Mouse (Mus musculus) layer of hippocampus, adult 18-20 months (tissue): Measurements from ENCODE around the gene Prkcb. TPM values are rescaled to one million over a fixed set of nuclear protein-coding genes. Genes with fewer than 3 reads are reported as not detected.

Experiments
- DNase-seq, 2 experiments: peaks; one replicate each; pipeline ENCODE4 v3.0.0; 2022; ENCODE audit warnings: low spot score in 2 of 2
- total RNA-seq, 2 experiments: library from RNA; stranded (reverse); gene quantifications; 2 replicates each; pipeline ENCODE4 v1.2.3; 2021

Prkcb gene
- total RNA-seq, 2 experiments from 2014 or later = 741 to 778 TPM

- no peak for DNase-seq
Measured at GRCm38 (mm10) chr7:122506467-122506866, 217.9 kb downstream of the Prkcb start.

- no peak for DNase-seq
Measured at GRCm38 (mm10) chr7:122509903-122510302, 221.4 kb downstream of the Prkcb start.

GRCm38 (mm10) chr7:122512430-122512966, 223.9 kb downstream of the Prkcb start:
- DNase-seq = peak in 1 of 2 experiments; percentile 38

GRCm38 (mm10) chr7:122520850-122521638, 232.5 kb downstream of the Prkcb start:
- DNase-seq = no peak

GRCm38 (mm10) chr7:122528201-122528600, 239.7 kb downstream of the Prkcb start:
- no peak for DNase-seq

GRCm38 (mm10) chr7:122528646-122529045, 240.1 kb downstream of the Prkcb start:
- no peak for DNase-seq

GRCm38 (mm10) chr7:122533566-122534360, 245.2 kb downstream of the Prkcb start:
- DNase-seq = no peak

GRCm38 (mm10) chr7:122544616-122545015, 256.1 kb downstream of the Prkcb start:
- DNase-seq = no peak

- no peak for DNase-seq
Measured at GRCm38 (mm10) chr7:122556575-122557140, 268.1 kb downstream of the Prkcb start.

GRCm38 (mm10) chr7:122558085-122558811, 269.7 kb downstream of the Prkcb start:
- DNase-seq = no peak

- no peak for DNase-seq
Measured at GRCm38 (mm10) chr7:122558912-122559311, 270.4 kb downstream of the Prkcb start.

- DNase-seq = no peak
Measured at GRCm38 (mm10) chr7:122562586-122562985, 274.0 kb downstream of the Prkcb start.

GRCm38 (mm10) chr7:122565371-122565770, 276.8 kb downstream of the Prkcb start:
- DNase-seq = no peak

GRCm38 (mm10) chr7:122566011-122566410, 277.5 kb downstream of the Prkcb start:
- DNase-seq = no peak

GRCm38 (mm10) chr7:122568787-122569186, 280.2 kb downstream of the Prkcb start:
- DNase-seq = no peak

GRCm38 (mm10) chr7:122570407-122570806, 281.9 kb downstream of the Prkcb start:
- no peak for DNase-seq

GRCm38 (mm10) chr7:122573101-122573635, 284.6 kb downstream of the Prkcb start:
- DNase-seq = no peak

- no peak for DNase-seq
Measured at GRCm38 (mm10) chr7:122574418-122574817, 285.9 kb downstream of the Prkcb start.

GRCm38 (mm10) chr7:122575056-122575455, 286.5 kb downstream of the Prkcb start:
- no peak for DNase-seq

GRCm38 (mm10) chr7:122575506-122575905, 287.0 kb downstream of the Prkcb start:
- DNase-seq = peak; percentile 23 to 37

- no peak for DNase-seq
Measured at GRCm38 (mm10) chr7:122577571-122577970, 289.0 kb downstream of the Prkcb start.
